Mouse (Mus musculus) megakaryocyte-erythroid progenitor cell, adult 5 weeks (primary cell): ENCODE data around the gene Olfr145. TPM values are rescaled to one million over a fixed set of nuclear protein-coding genes. Genes with fewer than 3 reads are reported as not detected.

Source experiments
- polyA plus RNA-seq: library from polyadenylated mRNA; stranded (reverse); fragments of >175 nt; gene quantifications from 2 replicates; pipeline ENCODE4 v1.2.3, GENCODE M21; 2012

Gene Olfr145
- not detected in 2 replicates for polyA plus RNA-seq

GRCm38 (mm10) chr9:37896661-37897060, at the start of gene Olfr145:
Olfr145 (plus strand) TSS chr9:37896724.

DNA sequence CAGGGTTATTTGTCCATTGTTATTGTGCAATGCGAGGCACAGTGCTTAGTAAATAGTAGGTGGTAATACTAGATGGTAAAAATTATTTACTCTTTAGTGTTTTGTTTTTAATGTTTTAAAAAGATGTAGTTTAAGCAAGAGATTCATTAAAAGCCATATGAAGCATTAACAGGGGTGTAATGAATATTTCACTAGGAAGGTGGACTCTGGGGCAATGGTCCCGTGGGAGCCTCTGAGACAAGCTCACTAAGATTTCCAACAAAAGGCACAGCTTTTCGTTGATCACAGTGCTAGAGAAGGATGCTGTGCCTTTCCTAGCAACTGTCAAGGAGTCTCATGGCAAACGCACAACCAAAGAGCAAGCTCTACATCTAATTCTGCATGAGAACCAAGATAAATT, 42.6 kb upstream of the Olfr145 start, which contains the start of gene Olfr877:
TSS of gene Olfr877 (plus strand) at position 301 of the 400 bp plus-strand sequence.

GRCm38 (mm10) chr9:37917540-37917939, 21.0 kb downstream of the Olfr145 start, which contains the start of gene Olfr878:
Olfr878 (plus strand) TSS chr9:37917840.

Other genes starting within 250 kb of the Olfr145 start
- 41.9 and 49.5 TPM in 2 replicates for gene Tbrg1, start 239.4 kb upstream of the Olfr145 start, polyA plus RNA-seq
- gene Panx3, start 227.5 kb upstream of the Olfr145 start, polyA plus RNA-seq, result not detected in 2 replicates
- not detected in 2 replicates for gene Olfr160, start 180.5 kb upstream of the Olfr145 start, polyA plus RNA-seq
- not detected in 2 replicates for gene Olfr874, start 151.6 kb upstream of the Olfr145 start, polyA plus RNA-seq
- gene Olfr875, start 124.9 kb upstream of the Olfr145 start, polyA plus RNA-seq, result not detected in 2 replicates
- not detected in 2 replicates for gene Olfr876, start 93.7 kb upstream of the Olfr145 start, polyA plus RNA-seq
- gene Olfr877, start 42.5 kb upstream of the Olfr145 start, polyA plus RNA-seq, result not detected in 2 replicates
- 0.04 TPM in 1 of 2 replicates, not detected in the other for gene Olfr878, start 21.1 kb downstream of the Olfr145 start, polyA plus RNA-seq
- not detected in 2 replicates for gene Olfr881, start 95.1 kb downstream of the Olfr145 start, polyA plus RNA-seq
- gene Olfr883, start 129.1 kb downstream of the Olfr145 start, polyA plus RNA-seq, result not detected in 2 replicates
- gene Olfr884, start 149.8 kb downstream of the Olfr145 start, polyA plus RNA-seq, result not detected in 2 replicates
- not detected in 2 replicates for gene Olfr885, start 164.6 kb downstream of the Olfr145 start, polyA plus RNA-seq
- gene Olfr887, start 187.3 kb downstream of the Olfr145 start, polyA plus RNA-seq, result 0.03 TPM in 1 of 2 replicates, not detected in the other
- gene Olfr888, start 211.4 kb downstream of the Olfr145 start, polyA plus RNA-seq, result not detected in 2 replicates
- not detected in 2 replicates for gene Olfr889, start 218.5 kb downstream of the Olfr145 start, polyA plus RNA-seq
- gene Olfr890, start 245.8 kb downstream of the Olfr145 start, polyA plus RNA-seq, result not detected in 2 replicates